Mouse (Mus musculus) MEL (cell line): Measurements from ENCODE around the gene Mtmr10.

Experiments used
- CTCF ChIP-seq, 3 experiments: IDR thresholded peaks in 2 of 3; conservative IDR thresholded peaks in 1 of 3; 2 replicates each; pipeline ENCODE4 v1.5.1; 2011 to 2012; ENCODE audit warnings: low read length in 3 of 3, low read depth in 2 of 3, mild to moderate bottlenecking in 2 of 3, improper control_type of control experiment in 1 of 3, inconsistent platforms in 1 of 3, mixed read lengths in 1 of 3, moderate library complexity in 1 of 3; ENCODE audit not compliant: control insufficient read depth in 1 of 3, insufficient read depth in 1 of 3, poor library complexity in 1 of 3, severe bottlenecking in 1 of 3
- POLR2A ChIP-seq, 2 experiments: IDR thresholded peaks; 2 replicates each; pipeline ENCODE4 v1.6.1; 2011 to 2012; ENCODE audit warnings: low read length in 2 of 2, mild to moderate bottlenecking in 2 of 2, control low read depth in 1 of 2, improper control_type of control experiment in 1 of 2, low read depth in 1 of 2, moderate library complexity in 1 of 2; ENCODE audit not compliant: control insufficient read depth in 1 of 2, insufficient read depth in 1 of 2, poor library complexity in 1 of 2
- POLR2AphosphoS5 ChIP-seq: IDR thresholded peaks from 2 replicates; pipeline ENCODE4 v1.6.1; 2012; ENCODE audit warnings: low read depth, borderline replicate concordance, mild to moderate bottlenecking, inconsistent platforms, low read length, moderate library complexity, mixed read lengths
- ZMIZ1 ChIP-seq: IDR thresholded peaks from 2 replicates; pipeline ENCODE4 v1.6.1; 2012; ENCODE audit warnings: low read depth, mild to moderate bottlenecking, inconsistent platforms, low read length, improper control_type of control experiment, moderate library complexity

- TF ChIP-seq POLR2A (IDR thresholded peaks at IDR 0.05; ENCODE audit: control insufficient read depth in 1 of 2, insufficient read depth in 1 of 2, low read depth in 1 of 2, low read length in 2 of 2, poor library complexity in 1 of 2) (no peak), ZMIZ1 (no peak), POLR2AphosphoS5 (no peak), CTCF (IDR thresholded peaks at IDR 0.05 in 2 of 3, conservative IDR thresholded peaks at IDR 0.05 in 1 of 3; ENCODE audit: control insufficient read depth in 1 of 3, insufficient read depth in 1 of 3, low read depth in 2 of 3, low read length in 3 of 3, poor library complexity in 1 of 3, severe bottlenecking in 1 of 3) (no peak)
Measured at GRCm38 (mm10) chr7:64296286-64297010, 9.0 kb downstream of the Mtmr10 start.
